Mouse (Mus musculus) brown adipose tissue, adult 24 weeks (tissue): ENCODE measurements around the gene Bmpr2. TPM values are rescaled to one million over a fixed set of nuclear protein-coding genes. Genes with fewer than 3 reads are reported as not detected.

Experiments used
- H3K27ac ChIP-seq: fragments of 200-500 bp; replicated peaks from 2 replicates; pipeline ENCODE4 v1.5.1; 2012; ENCODE audit warnings: low read depth, mild to moderate bottlenecking, low read length
- H3K4me1 ChIP-seq: fragments of 200-500 bp; 2 replicates; pipeline ENCODE4 v1.6.1; 2012; ENCODE audit warnings: low read length, mixed read lengths; ENCODE audit not compliant: control insufficient read depth, insufficient read depth, insufficient read length
- H3K4me3 ChIP-seq: fragments of 200-500 bp; 2 replicates; pipeline ENCODE4 v1.5.1; 2012; ENCODE audit warnings: low read depth, mild to moderate bottlenecking, low read length, moderate library complexity; ENCODE audit not compliant: insufficient read depth
- polyA plus RNA-seq: library from polyadenylated mRNA; stranded (reverse); fragments of >200 nt; gene quantifications from 2 replicates; pipeline ENCODE4 v1.2.4, GENCODE M21; 2012; ENCODE audit not compliant: missing spikeins, insufficient read depth, insufficient read length

Gene Bmpr2
- polyA plus RNA-seq, 1 experiment: 18.7 TPM

DNA sequence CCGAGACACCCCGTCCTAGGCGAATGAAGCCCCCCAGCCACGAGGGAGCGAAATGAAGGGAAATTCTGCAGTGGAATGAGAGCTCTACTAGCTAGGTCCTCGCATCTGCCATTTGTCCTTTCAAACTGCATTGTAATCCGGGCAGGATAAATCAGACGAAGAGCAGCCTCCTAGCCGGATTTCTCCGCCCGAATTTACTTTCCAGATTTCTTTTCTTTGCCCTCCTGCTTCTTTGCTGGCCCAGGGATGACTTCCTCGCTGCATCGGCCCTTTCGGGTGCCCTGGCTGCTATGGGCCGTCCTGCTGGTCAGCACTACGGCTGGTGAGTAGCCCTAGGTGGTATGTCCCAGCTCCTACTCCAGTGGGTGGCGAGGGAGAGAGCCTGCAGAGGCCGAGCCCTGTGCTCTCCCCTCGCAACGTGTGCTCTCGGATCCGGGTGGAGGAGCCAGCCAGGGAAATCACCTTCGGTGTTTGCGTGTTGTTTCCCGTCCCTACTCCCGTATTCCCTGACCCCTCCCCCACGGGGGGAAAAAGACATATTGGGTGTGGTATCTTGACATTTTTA lies 1.3 kb downstream of the Bmpr2 start:
- H3K4me3 ChIP-seq: peak overlapping the region; percentile 82
- peak overlapping the region; percentile 80 for H3K27ac ChIP-seq
- H3K4me1 ChIP-seq: 0 out of 2 replicates have a peak, but pooled peaks cover 2% of the 10 kb centered on the region

DNA sequence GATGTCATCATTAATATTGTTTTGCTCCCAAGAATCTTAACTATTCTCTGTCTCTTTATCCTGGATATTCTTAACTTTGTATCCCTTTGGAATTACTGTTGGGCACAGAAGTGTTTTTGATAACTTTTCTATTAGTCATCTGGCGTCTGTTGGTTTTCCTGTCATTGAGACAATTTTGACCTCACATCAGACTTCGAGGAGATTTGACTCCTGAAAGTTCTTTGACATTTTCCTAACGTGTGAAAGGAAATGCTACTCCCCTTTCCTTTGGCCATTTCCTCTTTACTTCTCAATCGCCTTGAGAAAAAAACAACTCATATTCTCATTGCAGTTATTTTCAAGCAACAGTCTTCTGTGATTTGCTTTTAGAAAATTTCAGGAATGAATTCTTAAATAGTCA lies 2.1 kb downstream of the Bmpr2 start:
- H3K27ac ChIP-seq: 0 out of 2 replicates have a peak overlapping the region, but pooled peaks have one; percentile 3
- peak overlapping the region; percentile 34; the same call in 1 of the 2 replicates for H3K4me3 ChIP-seq
- 0 out of 2 replicates have a peak, but pooled peaks cover 2% of the 10 kb centered on the region for H3K4me1 ChIP-seq

DNA sequence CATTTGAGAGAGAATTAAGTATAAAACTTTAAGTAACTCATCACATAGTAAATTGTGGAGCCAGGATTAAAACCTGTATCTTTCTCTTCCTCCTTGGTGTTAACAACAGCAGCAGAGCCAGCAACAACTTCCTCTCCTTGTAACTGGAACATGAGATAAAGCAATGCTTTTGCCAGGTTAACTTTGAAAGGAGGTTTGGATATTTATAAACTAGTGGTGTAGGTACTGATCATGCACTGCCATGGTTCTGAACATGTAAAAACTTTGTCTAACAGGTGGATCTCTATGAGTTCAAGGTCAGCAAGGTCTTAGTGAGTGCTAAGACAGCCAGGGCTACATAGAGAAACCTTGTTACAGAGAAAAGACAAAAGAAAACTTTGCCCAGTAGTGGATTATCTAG lies 3.4 kb downstream of the Bmpr2 start:
- Histone ChIP-seq H3K4me3 (no peak overlapping the region), H3K27ac (no peak overlapping the region), H3K4me1 (peaks cover 6% of the 10 kb centered on the region; the same call in 1 of the 2 replicates)

GRCm38 (mm10) chr1:59771871-59772270 lies 8.7 kb downstream of the Bmpr2 start:
- no peak overlapping the region; the same call in 1 of the 2 replicates for H3K27ac ChIP-seq
- no peak overlapping the region for H3K4me3 ChIP-seq
- peaks cover 13% of the 10 kb centered on the region for H3K4me1 ChIP-seq

- no peak overlapping the region for H3K27ac ChIP-seq
- H3K4me3 ChIP-seq: no peak overlapping the region
- H3K4me1 ChIP-seq: no peaks in the 10 kb centered on the region; the same call in 1 of the 2 replicates
These were observed 17.9 kb downstream of the Bmpr2 start for GRCm38 (mm10) chr1:59781080-59781479.

DNA sequence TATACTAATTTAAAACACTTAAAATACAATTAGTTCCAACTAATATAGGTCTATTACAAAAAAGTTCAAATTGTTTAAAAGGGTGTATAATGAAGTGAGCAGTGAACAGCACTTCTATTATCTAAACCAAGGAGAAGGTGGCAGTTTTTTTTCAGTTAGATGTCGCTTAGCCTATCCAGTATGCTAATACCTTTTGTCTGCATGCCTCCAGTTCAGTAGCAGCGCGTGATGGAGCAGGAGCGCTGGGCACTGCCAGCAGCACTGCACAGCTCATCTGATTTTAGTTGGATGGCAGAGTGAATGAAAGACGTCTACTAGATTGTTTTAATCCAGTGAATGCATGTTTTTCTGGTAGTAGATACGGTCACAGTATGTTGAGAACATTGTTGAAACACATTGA lies 25.8 kb downstream of the Bmpr2 start:
- Histone ChIP-seq H3K4me1 (no peaks in the 10 kb centered on the region; the same call in 1 of the 2 replicates), H3K27ac (no peak overlapping the region), H3K4me3 (no peak overlapping the region)

DNA sequence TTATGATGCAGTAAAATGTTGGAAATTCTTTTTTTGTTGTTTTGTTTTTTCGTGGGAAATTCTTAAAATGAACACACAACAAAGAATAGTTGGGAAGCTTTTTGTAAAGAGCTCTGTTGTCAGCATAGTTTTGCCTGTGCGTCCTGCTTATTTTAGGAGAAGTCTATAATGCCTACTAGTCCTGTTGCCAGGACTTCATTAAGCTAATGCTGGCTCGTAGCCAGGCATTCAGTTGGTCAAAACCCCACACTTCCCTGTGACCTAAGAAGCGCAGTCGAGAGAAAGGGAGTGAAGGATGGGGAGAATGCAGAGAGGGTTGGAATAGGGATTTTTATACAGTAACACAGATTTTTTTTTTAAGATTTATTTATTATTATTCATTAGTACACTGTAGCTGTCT lies 26.5 kb downstream of the Bmpr2 start:
- Histone ChIP-seq H3K27ac (no peak overlapping the region), H3K4me1 (peaks cover 2% of the 10 kb centered on the region)

DNA sequence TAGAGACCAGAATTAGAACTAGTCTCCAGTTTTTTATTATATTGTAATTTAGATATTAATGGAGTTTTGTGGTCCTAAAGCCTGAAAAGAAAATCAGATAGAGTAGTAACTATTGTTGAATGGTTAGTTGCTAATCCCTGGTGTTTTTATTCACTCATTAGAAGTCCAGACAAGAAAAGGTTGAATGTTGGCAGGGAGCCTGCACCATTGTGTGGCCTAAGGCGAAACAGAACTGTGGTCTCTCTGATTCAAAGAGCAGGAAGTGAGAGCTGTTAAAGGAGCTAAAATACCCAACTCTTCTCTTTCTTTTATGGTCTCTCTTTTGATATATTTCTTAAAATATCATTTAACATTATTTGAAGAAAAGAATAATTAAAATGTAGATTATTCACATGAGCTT lies 32.1 kb downstream of the Bmpr2 start:
- Histone ChIP-seq H3K27ac (no peak overlapping the region), H3K4me3 (no peak overlapping the region), H3K4me1 (peaks cover 10% of the 10 kb centered on the region)

More for the DNA sequence above, 26.5 kb downstream of the Bmpr2 start:
- H3K4me3 ChIP-seq: no peak overlapping the region

DNA sequence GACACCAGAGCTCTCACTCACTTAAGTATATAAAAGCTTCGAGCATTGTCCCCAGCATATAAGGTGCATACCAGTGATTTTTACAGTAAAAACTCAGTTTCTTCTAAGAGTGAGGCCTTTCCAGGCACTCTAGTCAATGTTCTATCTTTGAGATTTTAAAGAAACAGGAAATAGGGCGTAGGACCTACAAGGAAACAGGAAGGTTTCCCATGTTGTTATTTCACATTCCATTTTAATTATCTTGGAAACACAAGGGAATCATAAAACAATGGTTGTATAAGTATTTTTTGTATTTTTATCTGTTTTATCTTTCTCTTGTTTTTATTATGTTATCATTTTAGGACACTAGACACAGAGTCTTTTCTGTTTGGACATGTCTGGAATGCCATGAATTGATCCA lies 34.7 kb downstream of the Bmpr2 start:
- H3K4me1 ChIP-seq: peaks cover 10% of the 10 kb centered on the region
- peak overlapping the region; percentile 50; the same call in 1 of the 2 replicates for H3K27ac ChIP-seq
- H3K4me3 ChIP-seq: no peak overlapping the region

DNA sequence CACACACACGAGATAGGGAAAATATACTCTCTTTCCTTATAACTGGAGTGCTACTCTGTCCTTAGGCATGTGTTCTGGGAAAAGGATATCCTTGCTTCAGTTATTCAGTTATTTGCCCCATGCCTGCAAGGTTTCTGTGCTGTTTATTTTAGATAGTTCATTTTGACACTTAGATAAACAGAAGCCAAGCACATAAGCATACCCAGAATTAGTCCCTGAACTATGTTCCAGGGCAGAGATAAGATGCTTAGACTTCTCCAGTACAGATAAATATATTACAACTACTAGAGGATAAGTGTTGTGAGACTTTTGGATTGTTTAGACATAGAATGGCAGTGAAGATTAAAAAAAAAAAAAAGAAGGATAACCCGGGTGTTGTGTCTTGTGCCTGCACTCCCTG lies 41.2 kb downstream of the Bmpr2 start:
- Histone ChIP-seq H3K27ac (no peak overlapping the region), H3K4me3 (no peak overlapping the region), H3K4me1 (peaks cover 2% of the 10 kb centered on the region; the same call in 1 of the 2 replicates)

DNA sequence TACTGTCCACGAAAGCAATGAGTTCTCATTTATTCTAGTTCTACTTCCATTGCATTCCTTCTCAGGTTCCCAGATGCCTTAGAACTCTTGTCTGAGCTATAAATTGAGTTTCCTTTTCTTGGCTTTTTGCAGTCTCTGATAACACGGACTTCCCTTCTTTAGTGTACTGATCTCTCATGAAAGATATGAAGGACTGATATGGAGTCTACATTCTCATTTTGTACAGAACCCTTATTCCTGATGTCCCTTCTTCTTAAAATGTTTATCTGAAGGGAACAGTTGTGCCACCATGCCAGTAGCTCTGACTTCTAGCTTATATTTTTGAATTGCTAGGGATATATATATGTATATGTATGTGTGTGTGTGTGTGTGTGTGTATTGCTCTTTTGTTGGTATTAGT lies 46.7 kb downstream of the Bmpr2 start:
- no peak overlapping the region for H3K27ac ChIP-seq
- H3K4me3 ChIP-seq: no peak overlapping the region
- peaks cover 2% of the 10 kb centered on the region; the same call in 1 of the 2 replicates for H3K4me1 ChIP-seq

GRCm38 (mm10) chr1:59812782-59813181 lies 49.6 kb downstream of the Bmpr2 start:
- no peak overlapping the region for H3K4me3 ChIP-seq

GRCm38 (mm10) chr1:59825421-59825820 lies 62.2 kb downstream of the Bmpr2 start:
- H3K4me3 ChIP-seq: no peak overlapping the region
- H3K4me1 ChIP-seq: no peaks in the 10 kb centered on the region; the same call in none of the 2 replicates
- H3K27ac ChIP-seq: no peak overlapping the region

More at GRCm38 (mm10) chr1:59812782-59813181, 49.6 kb downstream of the Bmpr2 start:
- Histone ChIP-seq H3K27ac (no peak overlapping the region), H3K4me1 (no peaks in the 10 kb centered on the region)

GRCm38 (mm10) chr1:59826583-59826982 lies 63.4 kb downstream of the Bmpr2 start:
- Histone ChIP-seq H3K4me1 (no peaks in the 10 kb centered on the region; the same call in none of the 2 replicates), H3K4me3 (no peak overlapping the region), H3K27ac (no peak overlapping the region)

GRCm38 (mm10) chr1:59829410-59829809 lies 66.2 kb downstream of the Bmpr2 start:
- Histone ChIP-seq H3K4me1 (peaks cover 3% of the 10 kb centered on the region), H3K4me3 (no peak overlapping the region), H3K27ac (no peak overlapping the region)

DNA sequence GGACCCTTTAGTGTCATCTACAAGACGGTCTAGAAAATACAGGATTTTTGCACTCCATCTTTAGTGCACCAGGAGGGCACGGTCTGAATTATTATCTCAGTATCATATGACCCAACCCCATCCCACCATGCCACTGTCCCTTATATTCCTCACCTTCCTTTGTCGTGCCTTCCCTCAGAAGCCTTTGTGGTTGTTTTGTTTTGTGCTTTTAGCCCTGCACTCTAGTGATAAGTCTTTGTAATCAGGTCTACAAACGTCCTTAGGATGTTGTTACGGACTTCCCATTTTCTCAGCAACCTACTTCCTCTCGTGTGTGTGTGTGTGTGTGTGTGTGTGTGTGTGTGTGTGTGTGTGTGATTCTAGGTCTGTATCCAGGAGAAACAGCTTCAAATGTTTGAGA lies 67.0 kb downstream of the Bmpr2 start:
- Histone ChIP-seq H3K4me3 (no peak overlapping the region), H3K27ac (no peak overlapping the region)

More for the DNA sequence above, 67.0 kb downstream of the Bmpr2 start:
- H3K4me1 ChIP-seq: peaks cover 3% of the 10 kb centered on the region; the same call in 1 of the 2 replicates
